Mouse (Mus musculus): ENCODE results near the gene Tenm2.

The Tenm2 gene

DNA sequence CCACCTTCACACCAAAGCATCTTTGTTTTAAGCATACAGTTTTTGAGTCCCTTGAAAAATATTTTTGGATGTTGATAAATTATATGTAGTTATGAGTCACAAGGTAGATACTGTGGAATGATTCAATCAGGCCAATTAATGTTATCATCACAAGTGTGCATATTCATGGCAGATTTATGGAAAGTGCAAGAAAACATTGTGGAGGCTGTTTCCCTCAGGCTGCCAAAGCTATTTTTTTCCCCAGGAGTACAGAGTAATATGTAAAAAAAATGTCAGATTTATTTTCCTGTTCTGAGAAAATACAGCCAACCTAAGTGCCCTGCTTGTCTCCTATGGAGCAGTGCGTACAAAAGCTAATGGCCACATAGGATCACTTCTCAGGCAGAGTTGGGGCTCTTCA, 882.5 kb downstream of the Tenm2 start:
- no peak for DNase-seq (ENCODE audit: low read depth)

DNA sequence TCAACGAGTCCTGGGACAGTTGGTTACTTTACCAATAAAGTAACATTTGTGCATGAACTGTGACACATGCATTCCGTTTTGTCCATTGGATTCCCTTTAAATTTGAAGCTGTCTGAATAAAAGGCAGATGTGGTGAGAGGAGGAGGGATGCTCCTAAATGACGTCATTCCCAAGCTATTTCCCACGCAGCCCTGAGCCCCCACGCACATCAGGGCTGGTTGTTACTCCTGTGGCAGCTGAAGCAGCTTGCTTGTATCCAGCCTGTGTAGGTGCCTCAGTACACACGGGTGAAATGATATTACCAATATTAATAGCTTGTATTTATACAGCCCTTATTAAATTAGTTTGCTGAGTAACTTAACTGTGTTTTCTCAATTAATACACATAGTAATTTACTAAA, 884.0 kb downstream of the Tenm2 start:
- no peak for DNase-seq (ENCODE audit: low read depth)

DNA sequence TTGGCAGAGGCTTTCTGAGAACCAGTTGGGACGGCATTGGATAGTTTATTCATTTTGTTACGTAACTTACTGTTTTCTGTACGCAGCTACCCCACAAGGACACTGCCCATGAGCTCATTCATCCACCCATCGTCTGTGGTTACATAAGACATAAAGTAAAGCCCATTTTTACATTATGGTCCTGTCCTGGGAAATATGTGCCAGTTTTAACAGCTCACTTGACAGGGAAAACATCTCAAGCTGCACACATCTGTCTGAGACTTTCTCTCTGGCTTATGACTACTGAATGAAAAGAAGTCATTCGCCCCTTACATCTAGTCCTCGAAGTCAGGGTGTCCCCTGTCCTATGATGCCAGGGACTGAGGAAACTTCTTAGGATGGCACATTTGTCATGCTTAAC, 884.4 kb downstream of the Tenm2 start:
- no peak for DNase-seq (ENCODE audit: low read depth)

DNA sequence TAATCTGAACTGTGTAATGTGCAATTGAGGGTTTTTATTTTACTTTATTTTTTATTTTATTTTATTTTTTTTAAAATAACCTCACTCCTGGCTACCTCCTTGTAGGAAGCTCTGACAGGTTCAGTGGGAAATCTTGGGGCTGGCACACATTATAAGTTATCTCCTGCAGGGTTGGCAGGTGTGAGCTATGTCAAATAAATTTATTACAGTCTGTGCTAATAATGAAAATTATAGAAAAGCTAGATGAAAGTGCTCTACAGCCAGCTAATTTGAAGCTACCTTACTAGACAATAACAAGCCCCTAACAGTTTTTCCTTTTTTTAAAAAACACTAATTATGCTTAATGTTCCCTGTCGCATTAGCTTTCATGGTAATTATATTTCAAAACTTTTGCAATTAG, 885.5 kb downstream of the Tenm2 start:
- DNase-seq (ENCODE audit: low read depth) = no peak

DNA sequence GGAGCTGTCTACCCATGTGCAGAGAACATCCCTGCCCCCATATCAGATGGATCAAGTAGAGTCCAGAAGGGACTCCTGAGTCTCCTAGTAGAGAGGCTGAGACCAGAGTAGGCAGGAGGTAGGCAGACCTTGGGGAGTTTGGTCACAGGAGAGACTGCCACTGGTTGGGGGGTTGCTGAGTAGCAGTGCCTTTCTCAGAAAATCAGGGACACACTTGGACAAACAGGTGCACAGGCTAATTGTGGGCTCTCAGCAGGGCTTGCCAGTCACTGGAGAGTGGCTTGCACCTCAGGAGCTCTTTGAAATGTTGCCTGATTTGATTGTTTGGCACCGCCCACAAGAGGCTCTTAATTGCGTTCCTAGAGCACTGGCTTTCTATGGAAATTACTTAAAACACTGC, 885.9 kb downstream of the Tenm2 start:
- no peak for DNase-seq (ENCODE audit: low read depth)

DNA sequence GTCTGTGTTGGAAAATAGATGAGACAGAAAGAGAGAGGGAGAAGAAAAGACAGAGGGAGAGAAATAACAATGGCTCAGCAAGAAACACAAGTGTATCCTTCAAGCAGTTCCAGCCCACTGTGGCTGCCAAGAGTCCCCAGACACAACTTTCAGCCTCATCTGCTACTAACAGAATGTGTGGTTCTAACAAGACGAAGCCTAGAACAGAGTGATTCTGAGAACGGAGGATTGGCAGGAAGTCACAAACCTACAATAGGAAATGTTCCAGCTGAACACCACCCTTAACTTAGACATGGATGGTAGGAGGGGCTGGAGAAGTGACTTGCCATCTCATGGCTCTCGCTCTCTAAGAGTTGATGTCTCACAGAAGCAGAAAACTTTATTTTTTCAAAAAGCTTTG, 894.0 kb downstream of the Tenm2 start:
- no peak for DNase-seq (ENCODE audit: low read depth)

DNA sequence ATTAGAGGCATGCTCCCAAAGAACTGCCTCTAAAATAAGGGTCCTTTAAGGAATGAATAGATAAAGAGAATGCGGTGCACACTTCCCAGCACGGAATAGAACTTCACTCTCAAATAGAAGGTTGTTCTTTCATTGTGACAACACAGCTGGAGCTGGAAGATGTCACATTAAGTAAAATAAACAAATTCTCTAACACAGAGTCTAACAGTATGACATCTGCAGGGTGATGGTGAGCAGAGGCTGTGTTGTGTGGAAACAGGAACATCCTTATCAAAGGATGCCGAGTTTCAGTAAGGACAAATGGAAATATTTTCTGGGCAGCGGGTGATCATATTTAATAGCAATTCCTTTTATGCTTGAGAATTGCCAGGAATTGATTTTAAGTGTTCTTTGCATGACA, 897.3 kb downstream of the Tenm2 start:
- no peak for DNase-seq (ENCODE audit: low read depth)

DNA sequence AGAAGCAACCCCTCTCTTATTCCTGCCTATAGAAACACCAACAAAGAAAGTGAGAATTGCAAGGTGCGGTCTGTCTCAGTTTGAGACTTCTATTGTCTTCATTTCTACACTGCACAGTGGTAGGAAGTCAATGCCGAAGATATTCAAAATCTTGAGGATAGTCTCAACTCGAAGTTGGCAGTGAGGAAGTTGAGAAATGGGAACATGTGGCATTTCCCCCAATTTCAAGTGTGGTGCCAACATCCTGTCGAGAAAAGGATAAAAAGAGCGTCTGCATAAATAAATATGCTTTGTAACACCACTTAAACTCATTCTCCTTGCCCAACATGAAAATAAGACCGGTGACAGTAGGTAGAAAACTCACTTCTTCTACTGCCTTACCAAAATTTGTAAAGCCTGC, 898.7 kb downstream of the Tenm2 start:
- no peak for DNase-seq (ENCODE audit: low read depth)

GRCm38 (mm10) chr11:36335147-36335546, 900.6 kb downstream of the Tenm2 start:
- no peak for DNase-seq (ENCODE audit: low read depth)

DNA sequence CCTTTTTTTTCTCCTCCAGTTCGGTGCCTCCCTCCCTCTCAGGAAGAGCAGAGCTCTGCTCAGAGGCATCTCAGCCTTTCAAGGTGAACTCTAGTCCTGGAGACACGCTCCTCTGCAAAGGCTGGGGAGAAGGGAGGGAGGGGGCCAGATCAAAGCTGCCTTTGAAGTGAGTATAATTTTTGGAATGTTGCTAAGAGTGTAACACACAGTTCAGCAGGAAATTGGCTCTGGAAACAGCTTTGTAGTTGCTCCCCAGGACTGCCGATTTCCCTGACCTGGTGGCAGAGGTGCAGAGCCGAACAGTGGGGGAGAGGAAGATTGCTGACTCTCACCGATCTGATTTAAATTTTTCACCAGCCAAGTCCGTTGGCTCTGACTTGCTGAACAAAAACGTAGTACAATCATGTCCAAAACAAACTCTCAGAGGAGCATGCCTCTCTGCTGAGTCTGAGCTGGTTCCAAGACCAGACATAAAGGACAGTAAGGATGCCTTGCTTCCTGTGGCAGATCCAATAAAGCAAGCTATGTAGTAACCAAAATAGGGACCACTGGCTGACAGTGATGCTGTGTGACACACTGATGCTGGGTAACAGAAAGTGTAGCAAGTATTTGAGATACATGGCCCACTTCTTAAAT, 901.5 kb downstream of the Tenm2 start:
- no peak for DNase-seq (ENCODE audit: low read depth)

DNA sequence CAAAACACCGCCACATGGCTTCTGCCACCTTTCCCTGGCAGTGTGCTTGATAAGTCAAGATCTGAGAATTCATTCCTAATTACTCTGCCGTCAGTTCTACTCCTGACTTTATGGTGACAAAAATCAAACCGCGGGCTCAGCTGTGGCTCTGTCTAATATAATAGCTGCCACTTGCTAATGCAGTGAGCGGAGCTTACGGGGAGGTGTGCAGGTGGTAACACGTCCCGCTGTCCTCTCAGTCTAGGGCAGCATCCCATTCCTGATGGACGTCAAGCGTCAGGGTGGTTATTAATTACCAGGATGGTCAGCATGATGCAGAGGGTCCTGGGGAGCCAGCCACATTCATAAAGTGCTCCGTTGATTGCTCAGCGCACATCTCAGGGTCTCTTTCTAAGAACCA, 903.5 kb downstream of the Tenm2 start:
- no peak for DNase-seq (ENCODE audit: low read depth)

- no peak for DNase-seq (ENCODE audit: low read depth)
These were observed 904.2 kb downstream of the Tenm2 start for GRCm38 (mm10) chr11:36331408-36332178.

- no peak for DNase-seq (ENCODE audit: low read depth)
These were observed 908.5 kb downstream of the Tenm2 start for GRCm38 (mm10) chr11:36327243-36327642.

DNA sequence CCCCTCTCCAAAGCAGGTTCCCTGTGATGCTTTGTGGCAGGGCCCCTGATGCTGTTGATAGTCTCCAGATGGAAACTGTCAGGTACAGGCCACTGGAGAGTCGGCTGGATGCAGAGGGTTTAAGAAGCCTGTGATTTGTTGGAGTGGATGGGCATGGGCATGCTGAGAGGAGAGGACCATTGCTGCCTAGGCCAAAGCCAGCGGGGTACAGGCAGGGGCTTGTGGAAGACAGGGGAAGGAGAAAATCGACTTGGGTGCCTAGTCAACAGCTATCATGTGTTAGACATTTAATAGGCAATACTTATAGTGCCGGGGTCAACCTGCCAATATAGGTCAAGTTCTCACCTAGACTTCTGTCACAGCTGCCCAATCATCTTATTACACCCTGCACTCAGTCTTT, 926.4 kb downstream of the Tenm2 start:
- no peak for DNase-seq (ENCODE audit: low read depth)

GRCm38 (mm10) chr11:36307276-36307675, 928.5 kb downstream of the Tenm2 start:
- DNase-seq (ENCODE audit: low read depth) = no peak

GRCm38 (mm10) chr11:36305348-36305950, 930.3 kb downstream of the Tenm2 start:
- no peak for DNase-seq (ENCODE audit: low read depth)

DNA sequence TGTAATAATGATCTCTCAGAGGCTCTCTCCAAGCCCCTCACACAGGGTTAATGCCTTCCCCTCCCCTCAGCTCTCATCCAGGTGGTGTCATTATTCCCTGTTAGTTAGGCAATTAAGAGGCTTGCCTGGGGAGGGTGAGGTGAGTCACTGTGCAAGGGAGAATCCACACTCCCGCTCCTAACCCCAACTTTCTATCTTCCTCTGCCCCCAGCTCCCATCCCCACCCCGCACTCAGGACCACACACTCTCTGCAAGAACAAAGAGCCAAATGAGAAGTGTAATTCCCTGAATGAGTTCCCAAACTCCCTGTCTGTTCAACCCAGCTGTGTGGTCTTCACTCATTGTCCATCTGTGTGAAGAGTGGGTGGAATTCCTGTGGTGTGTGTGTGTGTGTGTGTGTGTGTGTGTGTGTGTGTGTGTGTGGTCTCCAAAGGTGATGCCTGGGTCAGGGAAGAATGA, 932.8 kb downstream of the Tenm2 start:
- DNase-seq (ENCODE audit: low read depth) = no peak

- DNase-seq (ENCODE audit: low read depth) = no peak
These were observed 933.7 kb downstream of the Tenm2 start for GRCm38 (mm10) chr11:36302096-36302495.

DNA sequence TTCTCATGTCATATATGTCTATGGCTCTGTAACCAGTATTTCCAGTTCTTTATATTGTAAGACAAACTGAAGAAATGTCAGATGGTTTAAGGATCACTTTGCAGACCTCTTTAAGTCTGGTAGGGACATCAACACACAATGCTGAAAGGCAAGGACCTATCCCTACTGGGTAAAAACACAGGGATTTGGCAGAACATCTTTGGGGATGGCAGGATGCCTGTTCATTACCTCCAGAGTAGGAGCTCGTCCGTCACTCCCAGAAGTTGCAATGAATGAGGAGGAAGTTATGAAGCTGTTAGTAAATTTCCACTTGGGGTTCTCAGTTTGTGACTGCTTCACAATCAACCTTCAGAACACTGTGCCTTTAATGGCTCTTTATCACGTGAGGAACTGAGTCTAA, 939.2 kb downstream of the Tenm2 start:
- DNase-seq (ENCODE audit: low read depth) = no peak

- no peak for DNase-seq (ENCODE audit: low read depth)
These were observed 943.6 kb downstream of the Tenm2 start for GRCm38 (mm10) chr11:36292206-36292605.

GRCm38 (mm10) chr11:36286246-36286645, 949.5 kb downstream of the Tenm2 start:
- no peak for DNase-seq (ENCODE audit: low read depth)

DNA sequence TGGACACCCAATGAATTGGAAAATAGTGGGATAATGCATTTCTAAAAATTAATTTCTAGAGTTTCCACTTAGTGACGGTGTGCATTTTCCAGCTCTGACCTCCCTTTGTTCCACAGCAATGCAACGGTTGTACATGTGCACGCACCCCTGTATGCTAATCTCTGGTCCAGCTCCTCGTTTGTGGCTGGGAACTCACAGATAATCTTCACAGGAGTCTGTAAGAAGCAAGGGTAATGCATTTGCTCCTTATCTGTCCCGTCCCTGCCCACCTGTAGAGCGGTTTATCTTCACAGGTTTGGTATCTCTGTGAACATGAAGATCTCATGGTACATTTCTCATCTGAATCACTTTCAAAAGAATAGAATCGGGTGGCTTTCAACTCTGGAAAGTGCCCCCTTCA, 955.2 kb downstream of the Tenm2 start:
- DNase-seq (ENCODE audit: low read depth) = no peak

DNA sequence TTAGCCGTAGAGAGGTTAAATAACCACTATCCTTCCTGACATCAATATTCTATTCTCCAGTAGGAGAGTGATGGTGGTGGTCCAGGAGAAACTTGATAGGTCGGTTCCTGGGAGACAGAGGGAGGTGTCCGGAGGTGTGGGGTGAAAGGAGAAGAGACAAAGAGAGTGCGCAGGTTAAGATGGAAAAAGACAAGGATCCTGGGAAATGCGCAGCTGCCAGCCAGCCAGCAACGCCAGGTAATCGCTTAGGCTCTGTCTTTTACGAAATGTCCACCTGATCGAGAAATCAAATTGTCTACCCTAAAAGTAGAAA, 957.9 kb downstream of the Tenm2 start:
- no peak for DNase-seq (ENCODE audit: low read depth)

Measured in naive thymus-derived CD4-positive, alpha-beta T cell, adult 2 months (primary cell).